Mouse (Mus musculus) stomach, postnatal 0 days (tissue): ENCODE results near the gene Ncf1.

ENCODE experiments used
- CTCF ChIP-seq: IDR thresholded peaks from 2 replicates; pipeline ENCODE4 v1.5.1; 2016; ENCODE audit warnings: antibody characterized with exemption, low read depth, mild to moderate bottlenecking, moderate library complexity
- EP300 ChIP-seq: optimal IDR thresholded peaks from 2 replicates; pipeline ENCODE3; 2016; ENCODE audit warnings: antibody characterized with exemption

GRCm38 (mm10) chr5:134257349-134258031 lies 28.1 kb upstream of the Ncf1 start:
- TF ChIP-seq EP300 (no peak), CTCF (no peak)
